Mouse (Mus musculus): ENCODE data around the gene Ly6g6c. TPM values are rescaled to one million over a fixed set of nuclear protein-coding genes. Genes with fewer than 3 reads are reported as not detected.
"Not testable (repeated sequence)": the region's sequence is repeated elsewhere in the genome, so short reads cannot be mapped to it uniquely, and the experiment has no call there.

Ly6g6c gene
- total RNA-seq, 2 experiments from 2014 or later, result not detected

DNA sequence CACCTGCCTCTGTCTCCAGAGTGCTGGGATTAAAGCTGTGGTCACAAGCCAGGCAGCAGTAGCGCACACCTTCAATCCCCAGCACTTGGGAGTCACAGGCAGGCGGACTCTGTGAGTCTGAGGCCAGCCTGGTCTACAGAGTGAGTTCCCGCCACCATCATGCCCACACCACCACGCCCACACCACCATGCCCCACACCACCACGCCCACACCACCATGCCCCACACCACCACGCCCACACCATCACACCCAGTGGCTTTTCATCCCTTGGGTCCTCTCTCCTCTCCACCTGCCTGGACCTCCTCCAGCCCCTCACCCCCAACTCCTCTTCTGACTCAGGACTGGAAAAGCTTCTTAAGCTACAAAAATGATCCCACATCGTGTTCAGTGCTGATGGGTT, 33.3 kb upstream of the Ly6g6c start:
- no peak for DNase-seq

DNA sequence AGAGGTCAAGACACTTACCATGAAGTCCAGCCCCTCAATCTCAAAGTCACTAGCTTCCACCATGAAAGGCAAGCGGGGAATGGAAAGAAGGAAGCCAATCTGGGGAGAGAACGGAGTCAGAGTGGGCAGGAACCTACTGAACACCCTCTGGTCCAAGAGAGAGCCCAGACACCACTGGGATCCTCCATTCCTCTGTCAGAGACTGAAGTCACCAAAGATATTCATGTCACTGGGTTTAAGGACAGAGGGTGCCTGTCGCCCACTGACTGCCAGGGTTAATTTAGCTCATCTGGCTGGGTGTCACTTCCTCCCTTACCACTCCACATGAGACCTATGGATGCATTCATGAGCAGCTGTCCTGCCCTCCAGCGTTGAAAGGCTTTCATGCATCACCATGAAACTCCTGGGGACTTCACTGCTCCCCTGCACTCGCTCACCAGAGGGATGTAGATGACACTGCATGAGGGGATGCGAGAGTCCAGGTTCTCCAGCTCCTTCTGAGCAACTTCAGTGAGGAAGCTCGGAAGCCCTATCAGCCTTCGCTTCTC, 32.8 kb upstream of the Ly6g6c start:
- no peak for DNase-seq

DNA sequence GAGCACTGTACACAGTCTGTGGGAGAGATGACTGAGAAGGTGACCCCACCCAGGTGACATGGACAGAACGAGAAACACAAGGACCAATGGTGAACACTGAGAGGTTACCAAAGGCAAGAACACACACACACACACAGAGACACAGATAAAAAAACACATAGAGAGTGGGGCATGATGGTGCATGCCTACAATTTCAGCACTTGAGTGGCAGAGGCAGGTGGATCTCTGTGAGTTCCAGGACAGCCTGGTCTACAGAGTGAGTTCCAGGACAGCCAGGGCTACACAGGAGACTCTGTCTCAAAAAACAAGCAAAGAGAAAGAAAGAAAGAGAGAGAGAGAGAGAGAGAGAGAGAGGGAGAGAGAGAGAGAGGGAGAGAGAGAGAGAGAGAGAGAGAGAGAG, 31.5 kb upstream of the Ly6g6c start:
- DNase-seq, result not testable (repeated sequence)

DNA sequence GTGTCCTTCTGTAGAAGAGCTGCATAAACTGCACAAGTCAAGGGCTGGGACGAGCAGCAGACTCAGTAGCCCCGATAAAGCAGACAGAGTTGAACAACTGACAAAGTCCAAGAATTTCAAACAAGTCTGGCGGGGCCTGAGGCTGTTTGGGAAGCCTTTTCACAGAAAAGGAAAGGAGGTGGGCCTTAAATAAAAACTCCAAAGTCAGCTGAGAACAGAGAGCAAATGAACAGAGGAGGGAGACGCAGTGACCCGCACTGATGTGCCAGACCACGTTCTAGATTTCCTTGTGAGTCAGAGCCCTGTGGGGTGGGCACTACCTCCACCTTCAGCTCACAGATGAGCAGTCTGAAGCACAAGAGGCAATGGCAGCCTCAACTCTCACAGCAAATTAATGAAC, 30.3 kb upstream of the Ly6g6c start:
- no peak for DNase-seq

DNA sequence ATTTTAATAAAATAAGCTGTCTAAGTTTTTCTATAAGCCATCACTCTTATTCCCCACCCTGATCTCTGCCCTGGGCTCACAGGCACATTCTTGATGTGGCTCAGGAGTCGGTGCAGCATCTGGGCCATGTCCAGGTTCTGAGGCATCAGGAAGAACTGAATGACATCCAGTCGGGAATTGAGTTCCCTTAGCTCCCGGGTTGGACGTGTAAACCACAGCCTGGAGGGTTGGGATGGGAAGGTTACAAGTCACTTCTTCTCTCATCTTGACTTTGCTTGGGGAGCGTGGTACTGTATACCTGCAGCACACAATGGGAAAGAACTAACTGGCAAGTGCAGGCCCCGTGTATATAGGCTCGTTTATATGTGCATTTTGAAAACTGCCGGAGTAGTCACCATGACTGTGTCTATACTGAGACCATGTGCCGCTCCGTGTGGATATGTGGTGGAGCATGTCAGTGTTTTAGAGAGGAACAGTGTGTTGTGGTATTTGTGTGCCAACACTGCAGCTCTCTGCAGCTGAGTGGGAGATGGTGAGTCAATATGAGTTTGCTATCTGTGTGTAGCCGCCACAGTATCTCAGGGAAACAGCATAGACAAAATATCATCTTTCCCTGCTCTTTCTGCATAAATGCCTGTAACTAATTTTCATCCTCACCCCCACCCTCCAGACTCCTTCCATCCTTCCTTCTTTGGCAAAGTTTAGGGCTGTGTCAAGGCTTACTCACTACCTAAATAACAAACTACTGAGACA, 25.9 kb upstream of the Ly6g6c start:
- DNase-seq, result no peak

DNA sequence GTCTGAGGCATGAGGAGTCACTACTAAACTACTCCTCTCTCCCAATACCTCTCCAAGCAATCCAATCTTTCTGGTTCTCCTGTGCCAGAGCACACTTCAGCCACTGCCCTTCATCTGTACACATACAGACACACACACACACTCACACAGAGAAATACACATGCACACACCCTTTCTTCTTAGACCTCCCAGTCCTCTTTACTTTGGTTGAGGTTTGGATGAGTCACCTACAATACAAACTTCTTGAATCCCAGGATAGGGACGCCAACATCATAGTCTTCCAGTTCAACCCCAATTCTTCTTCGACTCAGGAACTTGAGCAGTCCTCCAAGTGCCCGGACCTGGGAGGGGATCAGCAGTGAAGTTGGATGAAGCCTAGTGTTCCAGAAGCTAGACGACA, 21.4 kb upstream of the Ly6g6c start:
- no peak for DNase-seq

DNA sequence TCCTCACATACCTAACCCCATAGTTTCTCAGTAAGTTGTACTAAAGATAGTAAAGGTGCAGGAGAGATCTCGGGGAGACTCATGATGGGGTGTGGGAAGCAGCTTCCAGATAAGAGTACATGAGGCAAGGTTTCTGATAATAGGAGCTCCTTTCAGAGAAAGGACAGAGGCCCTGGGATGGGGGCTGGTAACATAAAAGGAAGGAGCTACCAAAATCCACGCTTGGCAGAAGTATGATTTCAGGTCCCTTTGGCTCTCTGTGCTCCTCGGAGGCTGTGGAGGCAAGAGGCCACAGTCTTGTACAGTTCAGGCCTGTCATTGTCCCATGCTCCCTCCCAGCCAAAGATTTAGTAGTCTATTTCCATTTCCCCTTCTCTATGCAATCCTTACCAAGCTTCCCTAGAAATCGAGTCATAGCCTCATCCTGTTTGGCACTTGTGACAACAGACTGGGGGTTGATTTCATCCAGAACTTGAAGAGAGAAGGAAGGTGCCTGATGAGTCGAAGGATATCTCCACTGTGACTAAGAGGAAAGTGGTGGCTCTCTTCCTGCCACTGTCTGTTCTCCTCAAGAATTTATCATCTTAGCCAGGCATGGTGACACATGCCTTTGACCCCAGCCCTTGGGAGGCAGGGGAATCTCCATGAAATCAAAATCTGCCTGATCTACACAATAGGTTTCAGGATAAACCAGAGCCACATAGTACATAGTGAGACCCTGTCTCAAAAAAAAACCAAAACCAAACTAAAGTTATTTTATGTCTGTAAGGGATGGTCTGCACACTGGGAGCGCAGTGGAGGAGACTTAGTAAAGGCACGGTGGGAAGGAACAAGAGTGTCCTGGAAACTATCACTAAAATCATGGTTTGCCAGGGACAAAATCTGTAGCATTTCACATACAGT, 20.0 kb upstream of the Ly6g6c start:
- no peak for DNase-seq

DNA sequence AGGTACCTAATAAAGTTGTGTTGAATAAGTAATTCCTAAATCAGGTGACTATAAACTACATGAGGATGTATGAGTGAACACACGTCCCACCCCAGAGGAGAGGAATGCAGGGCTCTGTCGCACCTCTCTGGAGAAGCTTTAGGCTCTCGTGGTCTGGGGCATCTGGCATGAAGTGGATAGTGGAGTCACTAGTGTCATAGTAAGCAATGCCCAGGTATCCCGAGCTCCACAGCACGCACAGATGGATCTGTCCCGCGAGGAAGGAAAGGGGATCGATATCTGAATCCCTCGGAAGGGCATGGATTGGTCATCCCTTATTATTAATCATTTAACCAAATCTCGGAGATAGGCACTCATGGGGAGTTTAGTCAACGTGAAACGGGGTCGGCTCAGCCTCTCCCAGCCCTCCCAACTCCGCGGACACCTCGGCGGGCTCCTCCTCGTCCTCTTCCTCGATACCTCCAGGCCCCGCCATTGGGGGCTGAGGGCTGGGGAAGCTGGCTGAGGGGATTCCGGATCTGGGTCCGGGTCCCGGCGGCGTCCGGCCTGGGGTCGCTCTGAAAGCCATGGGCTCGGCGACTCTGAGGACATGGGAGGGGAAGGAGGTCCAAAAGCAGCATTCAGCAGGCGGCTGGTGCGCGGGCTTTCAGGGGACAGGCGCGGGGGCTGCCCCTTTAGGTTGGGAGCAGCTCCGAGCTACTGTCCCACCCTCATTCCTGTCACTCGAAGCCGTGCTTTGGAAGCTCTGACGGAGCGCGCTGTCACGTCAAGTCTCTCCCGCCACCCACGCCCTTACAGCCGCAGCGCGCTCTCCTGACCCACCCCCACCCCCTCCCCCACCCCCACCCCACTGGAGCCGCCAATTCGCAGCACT, 19.1 kb upstream of the Ly6g6c start:
- DNase-seq, result no peak

DNA sequence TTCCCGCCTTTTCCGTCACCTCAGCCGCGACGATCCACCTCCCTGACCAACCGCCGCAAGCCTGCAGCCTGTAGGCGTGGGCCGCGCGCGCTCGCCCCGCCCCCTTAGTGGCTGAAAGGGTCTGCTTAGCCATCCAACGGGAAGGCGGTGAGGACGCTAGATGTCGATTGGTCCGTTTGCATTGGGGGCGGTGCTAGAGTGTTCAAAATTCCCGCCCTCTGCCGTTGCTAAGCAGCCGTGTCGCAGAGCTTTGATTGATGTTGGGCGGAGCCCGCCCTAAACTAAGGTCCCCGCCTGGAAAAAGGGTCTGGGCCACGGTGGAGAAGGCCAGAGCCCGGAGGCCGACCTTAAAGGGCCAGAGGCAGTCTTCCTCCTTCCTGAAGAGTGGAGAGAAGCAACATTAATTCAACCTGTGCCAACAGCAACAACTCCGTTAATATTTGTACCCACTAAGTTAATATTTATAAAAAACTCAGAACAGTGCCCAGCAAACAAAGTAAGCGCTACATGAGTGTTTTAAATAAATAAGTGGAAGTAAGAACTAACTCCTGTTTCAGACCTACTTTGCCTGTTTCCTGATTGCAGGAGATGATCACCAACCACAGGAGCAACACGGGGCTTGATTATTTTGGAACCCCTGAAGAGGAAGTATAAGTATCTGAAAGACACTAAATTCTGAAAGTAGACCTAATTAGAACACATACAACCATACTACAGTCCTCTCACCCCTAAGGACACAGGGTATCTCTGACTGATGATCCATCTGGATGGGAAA, 18.3 kb upstream of the Ly6g6c start, which contains the start of gene Msh5:
Gene Msh5, minus strand, starts transcription at position 65 of the 775 bp plus-strand sequence.
- DNase-seq, result peak; percentile 97 to 98

DNA sequence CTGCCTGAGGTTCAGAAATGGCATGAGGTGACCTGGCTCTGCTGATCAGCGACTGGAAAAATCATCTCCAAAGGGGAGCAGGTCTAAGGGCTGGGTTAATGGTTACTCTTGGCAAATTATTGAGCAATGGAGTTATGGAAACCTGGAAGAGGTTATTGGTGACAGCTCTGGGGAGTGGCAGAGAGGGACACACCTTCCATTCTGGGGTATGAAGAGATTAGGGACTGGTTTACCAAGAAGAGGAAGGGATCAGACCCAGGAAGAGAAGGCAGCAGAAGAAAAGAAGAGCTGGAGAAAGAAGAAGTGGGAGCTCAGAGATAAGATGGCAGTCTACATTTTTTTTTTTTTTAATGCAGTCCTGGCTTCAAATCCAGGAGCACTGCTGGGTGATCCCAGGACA, 17.5 kb upstream of the Ly6g6c start:
- peak in 1 of 2 experiments; percentile 34 for DNase-seq

DNA sequence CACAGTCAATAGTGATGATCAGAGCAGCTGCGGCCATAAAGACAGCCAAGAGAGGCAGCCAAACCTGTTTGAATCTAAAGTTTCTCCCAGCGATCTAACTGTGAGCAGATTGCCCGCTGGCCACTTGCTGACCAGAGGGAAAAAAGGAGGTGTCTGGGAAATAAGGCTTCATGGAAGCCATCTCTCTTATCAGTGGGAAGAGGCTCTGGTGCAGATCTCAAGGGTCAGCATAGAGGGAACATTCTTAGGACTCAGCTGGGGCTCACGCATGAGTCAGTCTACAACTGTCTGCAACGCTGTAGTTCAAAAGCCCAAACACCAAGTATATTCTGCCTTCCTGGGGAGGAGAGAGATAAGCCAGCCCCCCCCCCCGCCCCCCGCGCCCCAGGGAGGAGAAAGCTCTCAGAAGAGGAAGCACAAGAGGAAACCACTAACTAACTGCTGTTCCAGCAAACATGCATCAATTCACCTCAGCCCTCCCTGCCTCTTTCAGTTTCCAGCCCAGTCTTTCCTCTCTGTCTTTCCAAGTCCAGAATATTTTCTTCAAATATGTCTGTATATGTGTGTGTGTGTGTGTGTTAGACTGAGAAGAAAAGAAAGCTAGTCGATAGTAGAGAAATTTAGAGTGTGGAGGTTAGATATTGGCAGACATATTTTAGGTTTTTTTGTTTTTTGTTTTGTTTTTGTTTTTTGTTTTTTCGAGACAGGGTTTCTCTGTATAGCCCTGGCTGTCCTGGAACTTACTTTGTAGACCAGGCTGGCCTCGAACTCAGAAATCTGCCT, 16.8 kb upstream of the Ly6g6c start:
- peak; percentile 61 to 63 for DNase-seq

DNA sequence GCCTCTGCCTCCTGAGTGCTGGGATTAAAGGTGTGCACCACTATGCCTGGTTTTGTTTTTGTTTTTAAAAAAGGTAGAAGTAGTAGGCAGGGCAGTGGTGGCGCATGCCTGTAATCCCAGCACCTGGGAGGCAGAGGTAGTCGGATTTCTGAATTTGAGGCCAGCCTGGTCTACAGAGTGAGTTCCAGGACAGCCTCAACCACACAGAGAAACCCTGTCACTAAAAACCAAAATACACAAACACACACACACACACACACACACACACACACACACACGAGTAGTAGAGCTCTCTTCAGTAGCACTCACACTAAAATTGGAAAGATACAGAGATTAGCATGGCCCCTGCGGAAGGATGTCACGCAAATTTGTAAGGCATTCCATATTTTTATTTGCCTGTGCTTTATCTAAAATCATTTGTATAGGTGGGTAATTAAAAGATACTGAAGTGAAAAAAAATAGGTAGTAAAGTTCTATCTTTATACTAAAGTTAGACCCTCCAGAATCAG, 16.2 kb upstream of the Ly6g6c start:
- no peak for DNase-seq

DNA sequence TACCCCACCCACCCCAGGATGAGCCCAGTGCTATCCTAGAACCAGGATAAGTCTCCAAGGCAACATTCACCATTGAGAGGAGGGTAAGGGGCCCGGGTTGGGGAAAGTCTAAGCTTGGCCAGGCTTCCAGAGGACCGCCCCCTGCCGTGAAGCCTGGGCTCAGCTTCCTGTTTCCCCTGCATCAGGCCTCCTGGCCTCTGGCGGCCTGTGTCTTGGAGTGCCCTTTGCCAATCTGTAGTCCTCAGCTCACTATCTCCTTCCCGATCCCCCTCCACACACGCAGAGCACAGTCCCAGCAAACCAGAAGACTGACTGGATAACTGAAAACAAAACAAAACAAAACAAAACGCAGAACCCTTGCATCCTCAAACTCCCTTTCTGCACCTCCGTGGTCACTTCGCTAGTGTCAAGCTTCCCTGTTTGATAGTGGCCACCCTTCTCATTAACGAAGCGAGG, 15.6 kb upstream of the Ly6g6c start, which contains the start of gene Clic1:
Gene Clic1, plus strand, starts transcription at position 406 of the 456 bp plus-strand sequence.
- peak; percentile 70 to 77 for DNase-seq

DNA sequence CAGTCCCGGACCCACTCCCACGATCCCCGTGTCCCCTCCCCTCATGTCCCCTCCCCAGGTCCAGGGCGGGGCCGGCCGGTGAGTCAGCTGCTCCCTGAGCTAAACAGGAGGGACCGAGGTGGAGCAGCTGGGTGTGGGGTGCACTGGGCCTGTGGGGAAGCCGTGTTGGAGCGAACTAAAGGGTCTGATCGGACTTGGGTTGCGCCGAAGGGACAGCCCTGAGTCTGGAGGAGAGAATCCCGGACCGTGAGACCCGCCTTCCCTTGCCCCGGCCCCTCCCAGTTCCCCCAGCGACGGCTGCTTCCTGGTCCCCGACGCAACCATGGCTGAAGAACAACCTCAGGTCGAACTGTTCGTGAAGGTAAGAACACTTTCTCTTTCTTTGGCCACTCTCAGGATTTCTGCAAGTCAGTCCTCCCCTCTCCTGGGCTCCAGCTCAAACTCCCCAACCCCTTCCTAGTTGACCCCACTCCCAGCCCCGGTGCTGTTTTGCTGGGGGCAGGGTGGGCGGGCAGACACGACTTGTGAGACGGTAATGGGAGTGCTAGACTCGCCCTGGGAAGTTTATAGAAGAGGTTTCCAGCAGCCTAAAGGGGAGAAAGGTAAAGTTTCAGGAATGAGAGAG, 14.9 kb upstream of the Ly6g6c start:
- DNase-seq, result peak; percentile 86 to 90

DNA sequence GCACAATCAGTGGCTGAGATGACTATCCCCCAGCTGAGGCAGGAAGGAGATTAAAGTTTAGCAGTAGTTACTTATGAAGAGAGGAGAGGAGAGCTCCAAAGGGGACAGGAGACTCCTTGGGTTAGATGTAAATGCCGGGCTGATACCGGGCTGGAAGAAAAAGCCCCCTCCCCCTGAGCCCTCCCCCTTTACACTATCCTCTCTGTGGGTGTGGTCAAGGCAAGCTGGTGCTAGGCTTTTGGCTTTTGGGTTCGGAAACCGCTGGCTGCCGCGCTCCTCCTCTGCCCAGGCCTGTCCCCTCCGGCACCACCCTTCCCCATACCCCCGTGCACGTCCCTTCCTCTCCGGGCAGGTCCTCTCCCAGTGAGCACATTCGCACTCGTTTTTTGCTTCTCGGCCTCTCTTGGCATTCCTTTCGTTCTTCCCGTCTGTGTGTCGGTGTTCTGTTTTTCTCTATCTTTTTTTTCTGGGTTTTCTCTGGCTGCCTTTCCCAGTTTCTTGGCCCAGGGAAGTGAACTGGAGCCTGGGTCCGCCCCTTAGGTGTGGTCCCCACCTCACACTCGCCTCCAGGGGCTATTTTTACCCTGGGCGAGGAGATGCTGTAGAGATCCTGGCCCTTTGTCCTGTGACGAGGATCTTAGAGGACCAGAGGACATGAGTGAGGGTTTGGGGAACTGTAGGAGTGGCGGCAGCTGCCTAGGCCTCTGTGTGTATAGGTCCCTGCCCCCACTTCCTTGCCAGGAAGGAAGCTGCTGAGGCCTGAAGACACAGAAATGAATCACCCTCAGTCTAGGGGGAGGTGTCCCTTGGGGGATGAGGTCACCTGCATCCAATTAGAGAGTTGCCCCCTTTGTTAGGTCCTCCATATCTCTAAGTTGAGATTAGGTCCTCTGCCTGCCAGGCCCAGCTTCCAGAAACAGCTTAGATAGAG, 13.8 kb upstream of the Ly6g6c start:
- DNase-seq, result peak; percentile 85 to 94

DNA sequence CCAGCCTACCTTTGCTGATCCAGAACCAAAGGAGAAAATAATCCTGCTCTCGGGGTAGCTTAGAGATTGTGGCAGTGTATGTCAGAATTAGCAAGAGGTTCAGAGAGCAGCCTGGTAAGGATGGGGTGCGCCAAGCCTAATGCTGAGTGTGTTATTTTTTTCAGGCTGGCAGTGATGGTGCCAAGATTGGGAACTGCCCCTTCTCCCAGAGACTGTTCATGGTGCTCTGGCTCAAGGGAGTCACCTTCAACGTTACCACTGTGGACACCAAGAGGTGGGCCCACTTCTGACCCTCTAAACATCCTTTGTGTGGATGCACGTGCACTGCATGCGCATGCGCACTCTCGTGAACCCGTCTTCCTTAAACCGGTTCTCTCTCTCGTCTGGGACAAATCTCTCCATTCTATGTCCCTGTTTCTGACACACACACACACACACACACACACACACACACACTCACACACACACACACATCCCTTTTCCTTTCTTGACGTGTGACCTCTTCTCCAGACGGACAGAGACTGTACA, 12.9 kb upstream of the Ly6g6c start:
- no peak for DNase-seq

DNA sequence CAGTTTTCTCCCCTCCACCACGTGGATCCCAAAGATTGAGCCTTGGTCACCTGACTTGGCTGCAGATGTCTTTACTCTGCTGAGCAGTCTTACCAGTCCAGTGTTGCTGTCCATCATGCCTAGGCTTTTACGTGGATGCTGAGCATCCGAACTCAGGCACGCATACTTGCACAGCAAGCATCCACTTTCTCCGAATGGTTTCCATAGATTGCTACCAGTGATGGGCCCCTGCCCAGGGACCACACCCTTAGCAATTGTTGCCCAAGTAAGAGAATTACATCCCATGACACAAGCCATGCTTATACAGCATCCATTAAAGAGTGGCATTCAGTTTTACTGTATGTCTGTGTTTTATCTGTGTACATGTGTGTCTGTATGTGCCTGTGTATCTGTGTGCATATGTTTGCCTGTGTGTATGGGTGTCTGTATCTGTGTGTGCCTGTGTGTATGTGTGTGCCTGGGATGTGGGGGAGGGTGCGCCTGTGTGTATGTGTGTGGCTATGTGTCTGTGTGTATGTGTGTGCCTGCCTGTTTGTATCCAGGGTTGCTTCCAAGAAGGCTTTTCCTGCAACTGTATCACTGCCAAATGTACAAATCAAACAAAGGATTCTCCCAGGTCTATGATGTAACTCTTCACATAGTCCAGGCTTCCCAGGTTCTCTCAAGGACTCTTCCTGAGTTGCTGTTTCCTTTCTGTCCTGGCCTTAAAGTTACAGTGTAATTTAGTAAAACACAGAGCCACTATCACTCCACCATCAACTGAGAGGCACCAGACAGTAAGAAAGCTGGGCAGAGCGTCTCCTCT, 9.3 kb upstream of the Ly6g6c start:
- DNase-seq, result no peak
